Mouse (Mus musculus) embryonic facial prominence, embryonic 10.5 days (tissue): Measurements from ENCODE around the gene Gm20498. TPM values are rescaled to one million over a fixed set of nuclear protein-coding genes. Genes with fewer than 3 reads are reported as not detected.
"Not testable (repeated sequence)": the region's sequence is repeated elsewhere in the genome, so short reads cannot be mapped to it uniquely, and the experiment has no call there.

Source experiments
- DNase-seq: peaks from one replicate; pipeline ENCODE4 v3.0.0-alpha.2; 2017; ENCODE audit warnings: low spot score
- H3K27ac ChIP-seq: fragments of 300-500 bp; sonication (generic); replicated peaks from 2 replicates; pipeline ENCODE4 v1.5.1; 2016; ENCODE audit warnings: mild to moderate bottlenecking
- H3K27me3 ChIP-seq: fragments of 300-500 bp; sonication (generic); replicated peaks from 2 replicates; pipeline ENCODE4 v1.6.1; 2016; ENCODE audit warnings: low read depth, mild to moderate bottlenecking; ENCODE audit not compliant: poor library complexity, severe bottlenecking
- H3K36me3 ChIP-seq: fragments of 300-500 bp; sonication (generic); replicated peaks from 2 replicates; pipeline ENCODE4 v1.6.1; 2016; ENCODE audit warnings: mild to moderate bottlenecking, moderate library complexity
- H3K4me1 ChIP-seq: fragments of 300-500 bp; sonication (generic); 2 replicates; pipeline ENCODE4 v1.6.1; 2016
- H3K4me3 ChIP-seq: fragments of 300-500 bp; sonication (generic); 2 replicates; pipeline ENCODE4 v1.5.1; 2016; ENCODE audit warnings: mild to moderate bottlenecking, moderate library complexity
- H3K9me3 ChIP-seq: fragments of 300-500 bp; sonication (generic); 2 replicates; pipeline ENCODE4 v1.6.1; 2016; ENCODE audit warnings: mild to moderate bottlenecking
- WGBS: fragments of 180-500 bp; shearing (Covaris S2); methylation state at CpG from one replicate; pipeline ENCODE4 v1.1.7; 2016; 5-methylcytosine and 5-hydroxymethylcytosine counted together
- polyA plus RNA-seq: library from polyadenylated mRNA; unstranded; fragments of >200 nt; fragmentation: Nextera tagmentation; extraction: Ambion mirVana; gene quantifications from 2 replicates; pipeline ENCODE4 v1.2.1, GENCODE M21; 2016

Gene Gm20498
- polyA plus RNA-seq, 1 experiment from 2014 or later = 32.3 TPM

DNA sequence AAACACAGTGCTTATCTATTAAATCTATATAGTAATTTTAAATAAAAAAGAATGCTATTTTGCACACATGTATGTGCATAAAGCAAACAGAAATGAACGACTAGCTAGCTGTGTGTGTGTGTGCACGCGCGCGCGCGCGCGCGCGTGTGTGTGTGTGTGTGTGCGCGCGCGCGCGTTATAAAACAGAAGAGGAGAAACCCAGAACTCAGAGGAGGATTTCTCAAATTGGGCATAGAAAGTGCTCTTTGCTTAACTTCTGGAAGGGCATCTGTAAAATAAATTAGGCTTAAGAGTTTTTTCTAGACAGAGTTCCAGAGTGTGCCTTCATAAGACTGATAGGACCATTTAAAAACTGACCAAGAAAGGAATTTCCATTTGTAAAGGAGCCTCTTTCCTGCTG is 49.0 kb downstream of the Gm20498 start:
- H3K27me3 ChIP-seq = no peaks in the 10 kb centered on the region
- H3K9me3 ChIP-seq = no peaks in the 10 kb centered on the region
- peak; percentile 61 for DNase-seq
- peak overlapping the region; percentile 76 for H3K4me3 ChIP-seq
- H3K27ac ChIP-seq = peak overlapping the region; percentile 93; the same call in 1 of the 2 replicates
- 42% methylated on average over 17 of the region's 17 CpGs for WGBS
- H3K36me3 ChIP-seq = no peaks in the 10 kb centered on the region; the same call in 1 of the 2 replicates
- H3K4me1 ChIP-seq = 0 out of 2 replicates have a peak, but pooled peaks cover 7% of the 10 kb centered on the region

- Histone ChIP-seq H3K36me3 (peaks cover 28% of the 10 kb centered on the region), H3K9me3 (peaks cover 11% of the 10 kb centered on the region; the same call in 1 of the 2 replicates)
- H3K27ac ChIP-seq, H3K4me1 ChIP-seq, H3K27me3 ChIP-seq, H3K4me3 ChIP-seq, DNase-seq: not testable (repeated sequence)
- WGBS = 95% methylated on average over 7 of the region's 7 CpGs
Measured at GRCm38 (mm10) chr12:81459051-81459450, 73.7 kb downstream of the Gm20498 start.

- H3K4me3 ChIP-seq, DNase-seq, H3K36me3 ChIP-seq, H3K9me3 ChIP-seq, H3K4me1 ChIP-seq, H3K27me3 ChIP-seq, H3K27ac ChIP-seq: not testable (repeated sequence)
- 94% methylated on average over 9 of the region's 9 CpGs for WGBS
Measured at GRCm38 (mm10) chr12:81438985-81439384, 93.7 kb downstream of the Gm20498 start.

- not testable (repeated sequence) for DNase-seq, H3K27me3 ChIP-seq, H3K4me3 ChIP-seq, H3K27ac ChIP-seq, H3K4me1 ChIP-seq, H3K9me3 ChIP-seq
- 95% methylated on average over 2 of the region's 2 CpGs for WGBS
- peaks cover 29% of the 10 kb centered on the region for H3K36me3 ChIP-seq
Measured at GRCm38 (mm10) chr12:81434778-81435177, 97.9 kb downstream of the Gm20498 start.

DNA sequence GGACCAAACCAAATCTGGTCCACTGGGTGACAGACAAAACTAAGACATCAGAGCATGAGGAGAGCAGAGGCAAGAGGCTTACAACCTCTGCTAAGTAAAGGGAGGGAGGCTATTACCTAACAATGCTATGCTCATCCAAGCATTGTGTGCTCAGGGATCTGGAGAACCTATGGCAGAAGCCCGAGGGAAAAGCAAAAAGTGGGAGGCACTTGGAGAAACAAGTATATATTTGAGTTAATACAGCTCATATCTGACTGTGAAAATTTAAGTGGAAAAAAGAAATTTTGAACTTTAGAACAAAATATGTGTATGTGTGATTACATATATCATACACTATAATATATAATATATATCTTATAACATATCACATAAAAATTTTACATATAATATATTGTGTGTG is 110.9 kb downstream of the Gm20498 start, which contains the start of gene Adam4:
Adam4 (minus strand) TSS at position 101 of the 400 bp plus-strand sequence.
- H3K9me3 ChIP-seq = peaks cover 20% of the 10 kb centered on the region
- 87% methylated on average over 1 of the region's 1 CpGs for WGBS
- no peak for DNase-seq
- no peaks in the 10 kb centered on the region for H3K4me1 ChIP-seq
- H3K27me3 ChIP-seq = no peaks in the 10 kb centered on the region
- peaks cover 26% of the 10 kb centered on the region for H3K36me3 ChIP-seq
- no peak within 1 kb of the TSS for H3K27ac ChIP-seq
- no peak within 1 kb of the TSS for H3K4me3 ChIP-seq

GRCm38 (mm10) chr12:81413211-81413610 is 119.5 kb downstream of the Gm20498 start:
- no peak overlapping the region for H3K27ac ChIP-seq
- no peak for DNase-seq
- no peak overlapping the region for H3K4me3 ChIP-seq
- no peaks in the 10 kb centered on the region for H3K36me3 ChIP-seq
- H3K9me3 ChIP-seq = no peaks in the 10 kb centered on the region
- no peaks in the 10 kb centered on the region for H3K4me1 ChIP-seq
- 85% methylated on average over 3 of the region's 3 CpGs for WGBS
- no peaks in the 10 kb centered on the region for H3K27me3 ChIP-seq

DNA sequence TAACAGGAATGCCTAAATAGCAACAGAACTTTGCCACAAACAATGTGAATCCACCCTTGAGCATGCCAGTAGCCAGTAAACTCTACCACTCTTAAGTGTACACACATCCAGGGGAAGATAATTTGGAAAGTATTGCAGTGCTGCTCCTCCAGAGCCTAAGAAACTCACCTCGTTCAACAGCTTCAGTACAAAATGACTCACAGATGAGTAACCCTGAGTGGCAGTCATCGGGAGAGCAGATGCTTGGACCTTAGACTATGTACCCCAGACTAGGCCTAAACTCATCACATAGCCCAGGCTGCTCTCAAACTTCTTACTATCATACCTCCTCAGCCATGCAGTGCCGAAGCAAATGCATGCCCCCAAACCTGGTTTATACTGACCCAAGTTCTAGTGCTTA is 123.7 kb downstream of the Gm20498 start:
- H3K27ac ChIP-seq = no peak overlapping the region
- H3K4me3 ChIP-seq = no peak overlapping the region
- H3K9me3 ChIP-seq = no peaks in the 10 kb centered on the region
- 85% methylated on average over 3 of the region's 3 CpGs for WGBS
- H3K27me3 ChIP-seq = no peaks in the 10 kb centered on the region
- DNase-seq = no peak
- H3K4me1 ChIP-seq = no peaks in the 10 kb centered on the region
- H3K36me3 ChIP-seq = no peaks in the 10 kb centered on the region

GRCm38 (mm10) chr12:81402187-81402586 is 130.5 kb downstream of the Gm20498 start:
- WGBS = 32% methylated on average over 1 of the region's 1 CpGs

GRCm38 (mm10) chr12:81379364-81379763 is 153.3 kb downstream of the Gm20498 start, which contains the start of gene Gm4787:
Gene Gm4787 (minus strand): TSS chr12:81379464.
- not testable (repeated sequence) for H3K4me3 ChIP-seq, H3K4me1 ChIP-seq, H3K9me3 ChIP-seq, DNase-seq, H3K36me3 ChIP-seq, H3K27ac ChIP-seq, H3K27me3 ChIP-seq
- WGBS = 77% methylated on average over 1 of the region's 1 CpGs

More at GRCm38 (mm10) chr12:81402187-81402586, 130.5 kb downstream of the Gm20498 start:
- H3K36me3 ChIP-seq = no peaks in the 10 kb centered on the region
- no peaks in the 10 kb centered on the region for H3K9me3 ChIP-seq
- peak; percentile 45 for DNase-seq
- no peaks in the 10 kb centered on the region for H3K27me3 ChIP-seq
- no peak overlapping the region for H3K4me3 ChIP-seq
- H3K27ac ChIP-seq = no peak overlapping the region
- no peaks in the 10 kb centered on the region for H3K4me1 ChIP-seq

GRCm38 (mm10) chr12:81333841-81334240 is 198.9 kb downstream of the Gm20498 start:
- H3K4me1 ChIP-seq = peaks cover 26% of the 10 kb centered on the region
- H3K36me3 ChIP-seq = no peaks in the 10 kb centered on the region
- no peak for DNase-seq
- H3K27ac ChIP-seq = no peak overlapping the region
- 73% methylated on average over 5 of the region's 5 CpGs for WGBS
- no peaks in the 10 kb centered on the region for H3K9me3 ChIP-seq
- peaks cover 61% of the 10 kb centered on the region for H3K27me3 ChIP-seq
- H3K4me3 ChIP-seq = no peak overlapping the region

DNA sequence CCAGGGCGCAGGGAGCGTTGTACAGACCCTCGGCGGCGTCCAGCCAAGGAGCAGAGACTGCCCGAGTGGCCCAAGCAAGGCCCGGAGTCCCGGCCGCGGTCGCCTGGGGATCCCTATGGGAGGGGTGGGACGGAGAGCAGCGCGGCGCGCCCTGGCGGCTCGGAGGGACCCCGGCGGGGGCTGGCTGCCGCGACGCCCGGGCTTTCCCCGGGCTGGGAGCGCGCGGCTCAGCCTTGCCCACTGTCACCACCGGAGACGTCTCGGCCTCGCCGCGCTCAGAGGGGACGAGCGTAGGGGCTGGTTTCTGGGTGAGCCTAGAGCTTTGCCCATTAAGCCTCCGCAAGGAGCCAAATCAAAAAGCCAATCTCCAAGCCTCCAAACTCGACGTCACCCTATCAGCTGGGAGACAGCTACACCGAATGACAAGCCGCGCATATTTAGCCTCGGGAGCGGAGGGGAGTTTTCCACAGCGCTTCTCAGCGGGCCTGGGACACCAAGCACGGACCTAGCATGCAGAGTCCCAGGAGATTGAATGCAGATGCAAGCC is 199.8 kb downstream of the Gm20498 start, which contains the start of gene Slc8a3:
Slc8a3 (minus strand) TSS at position 306 of the 547 bp plus-strand sequence.
- Histone ChIP-seq H3K36me3 (no peaks in the 10 kb centered on the region), H3K27me3 (peaks cover 61% of the 10 kb centered on the region), H3K4me1 (peaks cover 26% of the 10 kb centered on the region), H3K27ac (peak within 1 kb of the TSS; percentile 79), H3K4me3 (peak within 1 kb of the TSS; percentile 74), H3K9me3 (no peaks in the 10 kb centered on the region)
- WGBS = under 1% methylated on average over 47 of the region's 47 CpGs
- peak; percentile 52 for DNase-seq

DNA sequence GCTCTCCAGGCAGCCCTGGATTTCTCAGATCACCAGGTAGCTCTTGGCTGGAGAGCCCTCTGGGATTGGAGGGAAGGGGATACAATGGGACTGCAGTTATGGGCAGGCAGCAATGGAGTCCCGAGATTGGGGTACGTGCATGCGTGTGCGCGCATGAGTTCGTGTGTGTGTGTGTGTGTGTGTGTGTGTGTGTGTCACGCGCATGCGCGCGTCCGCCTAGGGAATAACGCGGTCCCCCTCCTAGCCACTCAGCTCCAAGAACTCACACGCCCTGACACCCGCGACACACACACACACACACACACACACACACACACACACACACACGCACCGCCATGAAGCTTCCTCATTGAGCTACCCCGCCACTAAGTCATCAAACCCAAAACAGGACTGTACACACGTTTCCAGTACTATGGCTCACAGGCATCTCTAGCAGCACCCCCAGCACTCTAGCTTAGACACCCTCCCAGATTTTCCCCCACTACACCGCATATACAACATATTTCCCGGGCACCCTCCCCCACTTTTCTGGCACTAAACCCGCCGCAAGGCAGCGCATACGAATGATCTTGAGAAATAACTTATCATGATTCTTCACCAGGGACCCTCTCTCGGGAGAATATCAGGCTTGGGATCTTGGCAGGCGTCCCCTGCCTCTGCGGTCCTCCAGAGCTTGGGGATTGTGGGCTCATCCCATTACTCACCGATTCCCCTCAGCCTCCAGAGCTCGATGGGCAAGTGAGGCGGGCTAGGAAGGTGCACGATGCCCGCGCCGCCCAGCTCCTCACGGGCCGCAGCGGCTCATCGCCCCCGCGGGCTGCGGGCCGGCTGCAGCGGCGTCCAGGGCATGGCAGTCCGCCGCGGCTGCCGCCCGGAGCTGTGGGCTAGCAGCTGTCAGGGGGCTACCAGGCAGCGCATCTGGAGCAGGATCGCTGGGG is 200.5 kb downstream of the Gm20498 start:
- peak overlapping the region; percentile 79 for H3K27ac ChIP-seq
- peak; percentile 76 for DNase-seq
- H3K36me3 ChIP-seq = no peaks in the 10 kb centered on the region
- H3K4me1 ChIP-seq = peaks cover 26% of the 10 kb centered on the region
- peaks cover 61% of the 10 kb centered on the region for H3K27me3 ChIP-seq
- H3K4me3 ChIP-seq = peak overlapping the region; percentile 74
- H3K9me3 ChIP-seq = no peaks in the 10 kb centered on the region
- under 1% methylated on average over 50 of the region's 54 CpGs for WGBS
